Mouse (Mus musculus) C2C12 (cell line): ENCODE results near the gene Myo6.

Experiments used
- CEBPB ChIP-seq: IDR thresholded peaks from one replicate; pipeline ENCODE4 v1.6.1; 2011; ENCODE audit warnings: low read depth, mild to moderate bottlenecking, control low read depth, moderate library complexity
- CTCF ChIP-seq: IDR thresholded peaks from one replicate; pipeline ENCODE4 v1.5.1; 2011; ENCODE audit not compliant: control insufficient read depth, insufficient read depth, insufficient read length
- FOSL1 ChIP-seq: IDR thresholded peaks from one replicate; pipeline ENCODE4 v1.8.0; 2011; ENCODE audit warnings: mild to moderate bottlenecking, low read length; ENCODE audit not compliant: poor library complexity, insufficient read depth, severe bottlenecking
- MAX ChIP-seq: IDR thresholded peaks from one replicate; pipeline ENCODE4 v1.6.1; 2011; ENCODE audit warnings: mild to moderate bottlenecking, control low read depth
- MYOD1 ChIP-seq: IDR thresholded peaks from one replicate; pipeline ENCODE4 v1.6.1; 2011; ENCODE audit warnings: low read depth; ENCODE audit not compliant: control insufficient read depth, insufficient read length
- MYOG ChIP-seq: IDR thresholded peaks from one replicate; pipeline ENCODE4 v1.6.1; 2011; ENCODE audit not compliant: control insufficient read depth, insufficient read length; ENCODE audit errors: extremely low read depth
- USF1 ChIP-seq: IDR thresholded peaks from one replicate; pipeline ENCODE4 v1.6.1; 2011; ENCODE audit warnings: low read depth, mild to moderate bottlenecking, control low read depth, moderate library complexity

DNA sequence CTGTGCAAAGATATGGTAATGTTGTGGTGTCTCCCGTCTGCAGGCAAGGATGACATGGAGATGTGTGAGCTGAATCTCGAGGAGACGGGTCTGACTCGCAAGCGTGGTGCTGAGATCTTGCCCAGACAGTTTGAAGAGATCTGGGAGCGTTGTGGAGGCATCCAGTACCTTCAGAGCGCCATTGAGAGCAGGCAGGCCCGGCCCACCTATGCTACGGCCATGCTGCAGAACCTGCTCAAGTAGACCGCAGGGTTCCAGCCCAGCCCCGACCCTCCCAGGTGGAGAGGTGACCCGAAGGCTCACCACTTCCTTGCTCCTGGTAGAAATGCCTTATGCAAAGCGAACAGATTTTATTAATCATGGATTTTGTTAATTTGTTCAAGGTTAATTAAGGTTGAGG, 142.8 kb downstream of the Myo6 start:
- TF ChIP-seq USF1 (no peak), CTCF (no peak), MAX (no peak), FOSL1 (no peak), MYOG (no peak), MYOD1 (no peak), CEBPB (no peak)
